16 mouse cellular contexts compared by ENCODE assay signal in genomic region chr3:116040776-116041175, GRCm38 (mm10). TPM values are rescaled to one million over a fixed set of nuclear protein-coding genes. Genes with fewer than 3 reads are reported as not detected.
A peak's percentile ranks its signal among the peaks of the same experiment; 100 is the strongest.
DNase-seq lines count a peak whose midpoint lies in the region; ATAC-seq and TF ChIP-seq lines count a peak whose summit lies in the region.
"Had no signal": no experiment of that assay in that cellular context is flagged by ENCODE, and none has a peak within 500 bp of the region (broad histone marks: within the 10 kb centered on the region; RNA-seq: fewer than 3 reads in every experiment).

No protein-coding gene starts in this region.

- no peak overlapping the region for H3K9ac ChIP-seq in hindbrain, postnatal 0 days (replicated peaks; ENCODE audit: low read length)
- H3K9ac ChIP-seq in hindbrain, embryonic 13.5 days, result no peak overlapping the region
- H3K9ac ChIP-seq: embryonic facial prominence, embryonic 13.5 days; forebrain, embryonic 13.5 days; heart, embryonic 15.5 days had no signal

- peak; percentile 67 for TF ChIP-seq CTCF in hindbrain, postnatal 0 days (IDR thresholded peaks at IDR 0.05; ENCODE audit: low read depth)
- TF ChIP-seq CTCF in lung, adult 2 months (IDR thresholded peaks at IDR 0.05; ENCODE audit: insufficient read depth, low read length), result peak; percentile 16; the same call in 1 of the 2 replicates

- no peak for TF ChIP-seq POLR2A in lung, adult 2 months (IDR thresholded peaks at IDR 0.05; ENCODE audit: borderline replicate concordance, extremely low read depth, low read depth, low read length)

- no peak overlapping the region for H3K4me3 ChIP-seq in hindbrain, postnatal 0 days (ENCODE audit: low read length)
- no peak overlapping the region for H3K4me3 ChIP-seq in hindbrain, embryonic 13.5 days
- no peak overlapping the region for H3K4me3 ChIP-seq in lung, adult 2 months (replicated peaks; ENCODE audit: extremely low read depth, low read depth, low read length)
- H3K4me3 ChIP-seq: embryonic facial prominence, embryonic 13.5 days; forebrain, embryonic 13.5 days; heart, embryonic 15.5 days; midbrain, embryonic 10.5 days had no signal

- no peaks in the 10 kb centered on the region for H3K36me3 ChIP-seq in hindbrain, postnatal 0 days (ENCODE audit: insufficient read depth, low read length)
- no peaks in the 10 kb centered on the region for H3K36me3 ChIP-seq in hindbrain, embryonic 13.5 days
- H3K36me3 ChIP-seq: embryonic facial prominence, embryonic 13.5 days; G1E; heart, embryonic 15.5 days; midbrain, embryonic 10.5 days had no signal

- peak; percentile 31 for DNase-seq in cerebellum, adult 9-10 months
- no peak for DNase-seq in cerebellum, postnatal 4 days (ENCODE audit: low spot score in 2 of 2)
- peak; percentile 60 for DNase-seq in hindbrain, postnatal 0 days (ENCODE audit: low spot score)
- no peak for DNase-seq in lung, adult 2 months
- DNase-seq in lung, adult 18-20 months, result no peak
- DNase-seq in brain, adult 2 months (ENCODE audit: low read depth, low spot score), result peak; percentile 42
- no peak for DNase-seq in cerebellum, adult 8-10 months
- DNase-seq: cerebellum, adult 9-11 months; thymus, adult 18-20 months had no signal

- H3K9me3 ChIP-seq in hindbrain, postnatal 0 days (ENCODE audit: low read length), result no peaks in the 10 kb centered on the region
- no peaks in the 10 kb centered on the region for H3K9me3 ChIP-seq in hindbrain, embryonic 13.5 days
- H3K9me3 ChIP-seq: embryonic facial prominence, embryonic 13.5 days; forebrain, embryonic 13.5 days; G1E; heart, embryonic 15.5 days; midbrain, embryonic 10.5 days had no signal

- H3K27me3 ChIP-seq in hindbrain, postnatal 0 days (ENCODE audit: insufficient read depth, low read length), result no peaks in the 10 kb centered on the region
- no peaks in the 10 kb centered on the region for H3K27me3 ChIP-seq in hindbrain, embryonic 13.5 days
- H3K27me3 ChIP-seq: embryonic facial prominence, embryonic 13.5 days; forebrain, embryonic 13.5 days; heart, embryonic 15.5 days had no signal

- no peaks in the 10 kb centered on the region for H3K4me1 ChIP-seq in hindbrain, postnatal 0 days (ENCODE audit: insufficient read depth, low read length)
- no peaks in the 10 kb centered on the region for H3K4me1 ChIP-seq in hindbrain, embryonic 13.5 days (replicated peaks)
- no peaks in the 10 kb centered on the region for H3K4me1 ChIP-seq in lung, adult 2 months (ENCODE audit: control insufficient read depth, insufficient read depth, low read length)
- H3K4me1 ChIP-seq: embryonic facial prominence, embryonic 13.5 days; forebrain, embryonic 13.5 days; heart, embryonic 15.5 days; midbrain, embryonic 10.5 days had no signal

- no peak overlapping the region for H3K4me2 ChIP-seq in hindbrain, postnatal 0 days (ENCODE audit: low read depth, low read length)
- H3K4me2 ChIP-seq in hindbrain, embryonic 13.5 days, result no peak overlapping the region
- H3K4me2 ChIP-seq: embryonic facial prominence, embryonic 13.5 days; forebrain, embryonic 13.5 days; heart, embryonic 15.5 days had no signal

- 0 out of 2 replicates have a peak, but pooled peaks have one; percentile 21 for ATAC-seq in hindbrain, postnatal 0 days
- no peak for ATAC-seq in hindbrain, embryonic 13.5 days (ENCODE audit: low FRiP score)
- ATAC-seq: activated CD4-positive, CD25-positive, alpha-beta regulatory T cell, adult 4 months; forebrain, embryonic 13.5 days had no signal

- WGBS in hindbrain, postnatal 0 days, result 72% methylated on average over 3 of the region's 3 CpGs
- 84% methylated on average over 3 of the region's 3 CpGs for WGBS in hindbrain, embryonic 13.5 days
- WGBS in lung, adult 2 months, result 79% methylated on average over 3 of the region's 3 CpGs

- H3K27ac ChIP-seq in hindbrain, postnatal 0 days, result no peak overlapping the region
- no peak overlapping the region for H3K27ac ChIP-seq in hindbrain, embryonic 13.5 days
- H3K27ac ChIP-seq: embryonic facial prominence, embryonic 13.5 days; forebrain, embryonic 13.5 days; heart, embryonic 15.5 days; midbrain, embryonic 10.5 days had no signal

RNA-seq across cellular contexts. Expression of gene Extl2, which starts 33.5 kb away (rescaled TPM):
- 41.2 and 44.0 TPM in 2 replicates for total RNA-seq in hindbrain, postnatal 0 days (2014; rRNA removed)
- polyA plus RNA-seq in hindbrain, postnatal 0 days (2015; fragmentation: Nextera tagmentation; extraction: Ambion mirVana), result 44.8 and 47.0 TPM in 2 replicates
- 28.5 and 32.2 TPM in 2 replicates for polyA plus RNA-seq in hindbrain, embryonic 13.5 days (2015; fragmentation: Nextera tagmentation; extraction: Ambion mirVana)
- polyA plus RNA-seq in lung, adult 2 months (2012; rRNA removed), result 9.8 and 10.9 TPM in 2 replicates

RNA-seq across cellular contexts. Expression of gene Slc30a7, which starts 33.6 kb away (rescaled TPM):
- 20.4 and 21.8 TPM in 2 replicates for total RNA-seq in hindbrain, postnatal 0 days (2014; rRNA removed)
- 10.1 and 12.6 TPM in 2 replicates for polyA plus RNA-seq in hindbrain, postnatal 0 days (2015; fragmentation: Nextera tagmentation; extraction: Ambion mirVana)
- polyA plus RNA-seq in hindbrain, embryonic 13.5 days (2015; fragmentation: Nextera tagmentation; extraction: Ambion mirVana), result 18.8 and 21.2 TPM in 2 replicates
- 11.5 and 16.2 TPM in 2 replicates for polyA plus RNA-seq in lung, adult 2 months (2012; rRNA removed)

Comparison
In these comparisons a context has a peak if more than half of its experiments do, and no peak if none do; other contexts are left out.
1. DNase-seq: peak in cerebellum, adult 9-10 months (single experiment), hindbrain, postnatal 0 days (single experiment) and brain, adult 2 months (single experiment); none in cerebellum, postnatal 4 days (0 of 2), lung, adult 2 months (single experiment), lung, adult 18-20 months (0 of 2) and cerebellum, adult 8-10 months (single experiment).